Mouse (Mus musculus): ENCODE measurements around the gene Rhoa. TPM values are rescaled to one million over a fixed set of nuclear protein-coding genes. Genes with fewer than 3 reads are reported as not detected.
"Not testable (repeated sequence)": the region's sequence is repeated elsewhere in the genome, so short reads cannot be mapped to it uniquely, and the experiment has no call there.

The Rhoa gene
- polyA plus RNA-seq, 1 experiment from 2014 or later, result 276 TPM

- no peak for ATAC-seq
- no peaks in the 10 kb centered on the region for H3K27me3 ChIP-seq (replicated peaks; ENCODE audit: control insufficient read depth, insufficient read depth, low read length)
- H3K27ac ChIP-seq (ENCODE audit: low read depth, low read length), result no peak overlapping the region
Observed at GRCm38 (mm10) chr9:108266261-108266935, 39.5 kb upstream of the Rhoa start.

GRCm38 (mm10) chr9:108267691-108268090, 38.2 kb upstream of the Rhoa start:
- no peak overlapping the region for H3K27ac ChIP-seq (ENCODE audit: low read depth, low read length)
- DNase-seq (ENCODE audit: low spot score) (no peak), ATAC-seq (no peak)
- H3K4me3 ChIP-seq (ENCODE audit: low read depth, low read length), result no peak overlapping the region
- H3K27me3 ChIP-seq (replicated peaks; ENCODE audit: control insufficient read depth, insufficient read depth, low read length), result no peaks in the 10 kb centered on the region
- H3K9ac ChIP-seq (ENCODE audit: low read length), result no peak overlapping the region
- H3K9me3 ChIP-seq (replicated peaks; ENCODE audit: control insufficient read depth, low read length), result no peaks in the 10 kb centered on the region
- no peak overlapping the region for H3K4me2 ChIP-seq (ENCODE audit: low read length)
- no peaks in the 10 kb centered on the region for H3K36me3 ChIP-seq (ENCODE audit: control insufficient read depth, insufficient read depth, low read length)
- whole genome bisulfite sequencing, result 74% methylated on average over 7 of the region's 7 CpGs
- H3K4me1 ChIP-seq (ENCODE audit: control insufficient read depth, insufficient read depth, low read length), result peaks cover 7% of the 10 kb centered on the region

More at GRCm38 (mm10) chr9:108266261-108266935, 39.5 kb upstream of the Rhoa start:
- Histone ChIP-seq H3K9me3 (replicated peaks; ENCODE audit: control insufficient read depth, low read length) (no peaks in the 10 kb centered on the region), H3K4me2 (ENCODE audit: low read length) (no peak overlapping the region), H3K9ac (ENCODE audit: low read length) (no peak overlapping the region), H3K4me1 (ENCODE audit: control insufficient read depth, insufficient read depth, low read length) (peaks cover 19% of the 10 kb centered on the region), H3K36me3 (ENCODE audit: control insufficient read depth, insufficient read depth, low read length) (no peaks in the 10 kb centered on the region), H3K4me3 (ENCODE audit: low read depth, low read length) (no peak overlapping the region)
- DNase-seq (ENCODE audit: low spot score), result no peak
- 65% methylated on average over 10 of the region's 10 CpGs for WGBS

DNA sequence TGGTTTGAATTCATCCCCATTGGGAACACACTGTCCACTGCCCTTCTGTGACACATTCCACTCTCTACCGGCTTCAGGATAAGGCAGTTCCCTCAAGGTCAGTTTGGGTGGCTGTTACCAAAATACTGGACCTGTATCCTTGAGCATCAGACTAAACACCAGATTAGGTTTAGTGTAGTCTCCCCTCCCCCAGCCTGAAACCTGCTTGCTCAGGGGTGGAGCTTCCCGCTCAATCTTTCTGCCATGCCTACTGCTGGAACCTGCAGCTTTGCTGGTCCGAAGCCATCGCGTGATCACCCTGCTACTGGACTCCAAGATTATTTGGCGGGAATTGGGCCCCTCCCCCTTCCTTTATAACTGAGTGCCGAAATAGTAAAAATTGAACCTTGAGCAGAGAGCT, 37.2 kb upstream of the Rhoa start:
- DNase-seq (ENCODE audit: low spot score); ATAC-seq; H3K9me3 ChIP-seq (replicated peaks; ENCODE audit: control insufficient read depth, low read length); H3K4me2 ChIP-seq (ENCODE audit: low read length); H3K9ac ChIP-seq (ENCODE audit: low read length); H3K4me1 ChIP-seq (ENCODE audit: control insufficient read depth, insufficient read depth, low read length); H3K36me3 ChIP-seq (ENCODE audit: control insufficient read depth, insufficient read depth, low read length); H3K27ac ChIP-seq (ENCODE audit: low read depth, low read length); H3K4me3 ChIP-seq (ENCODE audit: low read depth, low read length); H3K27me3 ChIP-seq (replicated peaks; ENCODE audit: control insufficient read depth, insufficient read depth, low read length): not testable (repeated sequence)
- WGBS, result 76% methylated on average over 6 of the region's 7 CpGs

DNA sequence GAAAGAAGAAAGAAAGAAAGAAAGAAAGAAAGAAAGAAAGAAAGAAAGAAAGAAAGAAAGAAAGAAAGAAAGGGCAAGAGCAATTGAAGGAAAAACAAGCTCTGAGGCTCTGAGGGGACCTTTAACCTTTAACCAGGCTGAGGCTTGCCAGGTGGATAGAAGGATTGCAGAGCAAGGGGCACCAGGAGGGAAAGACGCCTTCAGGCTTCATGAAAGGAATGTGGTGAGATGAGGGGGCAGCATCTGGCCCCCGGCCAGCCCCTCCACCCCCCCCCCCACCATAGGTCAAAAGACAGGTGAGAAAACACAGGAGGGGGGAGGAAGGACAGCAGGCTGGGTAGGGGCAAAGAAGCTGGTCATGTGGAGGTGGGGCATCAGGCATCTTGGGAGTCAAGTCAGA, 34.0 kb upstream of the Rhoa start:
- Histone ChIP-seq H3K4me2 (ENCODE audit: low read length) (no peak overlapping the region), H3K9ac (ENCODE audit: low read length) (no peak overlapping the region), H3K9me3 (replicated peaks; ENCODE audit: control insufficient read depth, low read length) (no peaks in the 10 kb centered on the region), H3K4me1 (ENCODE audit: control insufficient read depth, insufficient read depth, low read length) (no peaks in the 10 kb centered on the region), H3K36me3 (ENCODE audit: control insufficient read depth, insufficient read depth, low read length) (no peaks in the 10 kb centered on the region), H3K4me3 (ENCODE audit: low read depth, low read length) (no peak overlapping the region), H3K27ac (ENCODE audit: low read depth, low read length) (no peak overlapping the region), H3K27me3 (replicated peaks; ENCODE audit: control insufficient read depth, insufficient read depth, low read length) (no peaks in the 10 kb centered on the region)
- ATAC-seq (no peak), DNase-seq (ENCODE audit: low spot score) (no peak)
- 46% methylated on average over 2 of the region's 2 CpGs for WGBS

DNA sequence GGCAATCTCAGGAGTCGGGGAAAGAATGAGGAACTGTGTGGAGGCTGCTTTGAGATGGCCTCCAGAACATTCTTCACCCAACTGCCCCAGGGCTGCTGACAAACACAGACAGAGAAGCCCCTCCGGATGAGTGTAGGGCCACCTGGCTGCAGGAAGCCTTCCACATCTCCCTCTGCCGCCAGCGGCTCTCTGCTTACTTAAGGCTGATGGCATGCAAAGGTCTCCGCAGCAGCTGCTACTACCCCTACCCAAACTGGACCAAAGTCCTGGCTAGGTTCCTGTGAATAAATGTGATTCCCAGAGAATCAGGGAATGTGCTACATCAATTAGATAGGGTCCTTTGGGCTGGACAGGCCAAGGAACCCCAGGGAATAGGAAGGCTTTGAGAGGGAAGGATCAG, 33.2 kb upstream of the Rhoa start:
- Histone ChIP-seq H3K9ac (ENCODE audit: low read length) (no peak overlapping the region), H3K36me3 (ENCODE audit: control insufficient read depth, insufficient read depth, low read length) (no peaks in the 10 kb centered on the region), H3K27me3 (replicated peaks; ENCODE audit: control insufficient read depth, insufficient read depth, low read length) (no peaks in the 10 kb centered on the region), H3K9me3 (replicated peaks; ENCODE audit: control insufficient read depth, low read length) (no peaks in the 10 kb centered on the region), H3K4me3 (ENCODE audit: low read depth, low read length) (no peak overlapping the region), H3K4me2 (ENCODE audit: low read length) (no peak overlapping the region), H3K27ac (ENCODE audit: low read depth, low read length) (no peak overlapping the region), H3K4me1 (ENCODE audit: control insufficient read depth, insufficient read depth, low read length) (no peaks in the 10 kb centered on the region)
- ATAC-seq (no peak), DNase-seq (ENCODE audit: low spot score) (no peak)
- WGBS, result 88% methylated on average over 5 of the region's 5 CpGs

DNA sequence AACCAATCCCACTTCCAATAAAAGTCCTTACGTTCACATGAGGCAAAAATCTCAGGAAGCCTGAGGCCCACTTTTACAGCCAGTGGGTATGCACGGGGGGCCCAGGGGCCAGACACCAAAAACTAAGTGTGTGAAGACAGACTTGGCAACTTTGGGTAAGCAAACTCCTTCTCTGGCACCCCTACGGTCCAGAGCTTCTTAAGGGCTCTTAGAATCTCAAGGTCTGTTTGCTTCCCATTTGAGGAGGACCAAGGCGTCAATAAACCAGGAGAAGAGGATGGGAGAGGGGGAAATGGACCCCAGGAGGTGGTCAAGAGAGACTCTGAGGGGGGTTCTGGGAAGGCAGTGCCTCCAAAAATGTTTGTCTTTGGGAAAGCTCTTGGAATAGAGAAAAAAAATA, 32.4 kb upstream of the Rhoa start:
- Histone ChIP-seq H3K9me3 (replicated peaks; ENCODE audit: control insufficient read depth, low read length) (no peaks in the 10 kb centered on the region), H3K27me3 (replicated peaks; ENCODE audit: control insufficient read depth, insufficient read depth, low read length) (no peaks in the 10 kb centered on the region), H3K4me2 (ENCODE audit: low read length) (no peak overlapping the region), H3K27ac (ENCODE audit: low read depth, low read length) (no peak overlapping the region), H3K4me3 (ENCODE audit: low read depth, low read length) (no peak overlapping the region), H3K9ac (ENCODE audit: low read length) (no peak overlapping the region), H3K36me3 (ENCODE audit: control insufficient read depth, insufficient read depth, low read length) (no peaks in the 10 kb centered on the region), H3K4me1 (ENCODE audit: control insufficient read depth, insufficient read depth, low read length) (no peaks in the 10 kb centered on the region)
- WGBS, result 72% methylated on average over 4 of the region's 4 CpGs
- DNase-seq (ENCODE audit: low spot score) (no peak), ATAC-seq (no peak)

- Histone ChIP-seq H3K27ac (ENCODE audit: low read depth, low read length) (no peak overlapping the region), H3K9me3 (replicated peaks; ENCODE audit: control insufficient read depth, low read length) (no peaks in the 10 kb centered on the region), H3K4me2 (ENCODE audit: low read length) (no peak overlapping the region), H3K4me1 (ENCODE audit: control insufficient read depth, insufficient read depth, low read length) (no peaks in the 10 kb centered on the region), H3K36me3 (ENCODE audit: control insufficient read depth, insufficient read depth, low read length) (no peaks in the 10 kb centered on the region), H3K27me3 (replicated peaks; ENCODE audit: control insufficient read depth, insufficient read depth, low read length) (no peaks in the 10 kb centered on the region), H3K4me3 (ENCODE audit: low read depth, low read length) (no peak overlapping the region), H3K9ac (ENCODE audit: low read length) (no peak overlapping the region)
- ATAC-seq (no peak), DNase-seq (ENCODE audit: low spot score) (no peak)
- 76% methylated on average over 5 of the region's 5 CpGs for WGBS
Observed at GRCm38 (mm10) chr9:108274476-108275330, 31.2 kb upstream of the Rhoa start.

- Histone ChIP-seq H3K36me3 (ENCODE audit: control insufficient read depth, insufficient read depth, low read length) (no peaks in the 10 kb centered on the region), H3K9ac (ENCODE audit: low read length) (no peak overlapping the region), H3K27me3 (replicated peaks; ENCODE audit: control insufficient read depth, insufficient read depth, low read length) (no peaks in the 10 kb centered on the region), H3K4me3 (ENCODE audit: low read depth, low read length) (no peak overlapping the region), H3K27ac (ENCODE audit: low read depth, low read length) (no peak overlapping the region), H3K4me1 (ENCODE audit: control insufficient read depth, insufficient read depth, low read length) (no peaks in the 10 kb centered on the region), H3K4me2 (ENCODE audit: low read length) (no peak overlapping the region), H3K9me3 (replicated peaks; ENCODE audit: control insufficient read depth, low read length) (no peaks in the 10 kb centered on the region)
- 70% methylated on average over 6 of the region's 6 CpGs for WGBS
- ATAC-seq (no peak), DNase-seq (ENCODE audit: low spot score) (no peak)
Observed at GRCm38 (mm10) chr9:108275331-108275659, 30.6 kb upstream of the Rhoa start.
